Mouse (Mus musculus) kidney, adult 18-20 months (tissue): ENCODE measurements around the gene Dhx29.

ENCODE experiments used
- DNase-seq: peaks from one replicate; pipeline ENCODE4 v3.0.0; 2021

Gene Dhx29

GRCm38 (mm10) chr13:112927287-112928001 is at the start of gene Dhx29, which contains the start of gene Mtrex:
Gene Dhx29, plus strand, starts transcription at chr13:112927454.
Gene Mtrex, minus strand, starts transcription at chr13:112927398.
- peak; percentile 99 for DNase-seq

DNA sequence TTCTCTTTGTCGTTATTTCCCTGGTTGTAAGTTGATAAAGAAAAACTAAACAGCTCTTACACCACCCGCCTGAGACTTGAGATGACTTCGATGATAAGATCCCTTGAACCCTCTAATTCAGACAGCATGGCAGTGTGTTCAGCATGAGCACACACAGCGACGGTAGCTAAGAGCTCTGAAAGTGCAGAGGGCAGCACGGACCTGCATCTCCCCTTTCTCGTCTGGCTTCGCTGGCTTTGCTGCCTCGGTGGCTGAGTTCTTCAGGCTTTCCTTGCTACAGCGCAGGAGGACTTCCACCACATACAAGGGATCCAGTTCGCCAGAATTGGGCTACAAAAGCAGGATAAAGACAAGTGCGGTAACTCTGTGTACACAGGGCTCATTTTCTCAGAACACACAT is 40.0 kb upstream of the Dhx29 start:
- DNase-seq = no peak

DNA sequence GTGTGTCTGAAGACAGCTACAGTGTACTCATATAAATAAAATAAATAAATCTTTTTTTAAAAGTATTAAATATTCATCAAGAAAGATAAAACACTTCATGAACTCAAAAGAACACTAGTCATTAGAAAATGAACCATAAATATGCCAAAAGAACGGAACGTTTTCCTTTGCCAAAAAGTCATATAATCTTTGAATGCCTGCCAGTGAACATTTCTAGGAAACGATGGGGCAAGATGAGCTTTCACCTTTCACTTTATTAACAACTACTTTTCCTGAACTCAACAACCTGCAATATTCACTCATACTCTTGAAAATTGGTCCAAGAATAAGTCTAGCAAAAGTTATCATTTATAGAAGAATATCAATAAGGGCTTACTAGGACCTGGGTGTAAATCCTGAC is 25.1 kb upstream of the Dhx29 start:
- DNase-seq = no peak

GRCm38 (mm10) chr13:112909663-112910062 is 17.6 kb upstream of the Dhx29 start:
- DNase-seq = peak; percentile 25

- DNase-seq = no peak
These were observed 16.8 kb upstream of the Dhx29 start for GRCm38 (mm10) chr13:112910434-112910833.

DNA sequence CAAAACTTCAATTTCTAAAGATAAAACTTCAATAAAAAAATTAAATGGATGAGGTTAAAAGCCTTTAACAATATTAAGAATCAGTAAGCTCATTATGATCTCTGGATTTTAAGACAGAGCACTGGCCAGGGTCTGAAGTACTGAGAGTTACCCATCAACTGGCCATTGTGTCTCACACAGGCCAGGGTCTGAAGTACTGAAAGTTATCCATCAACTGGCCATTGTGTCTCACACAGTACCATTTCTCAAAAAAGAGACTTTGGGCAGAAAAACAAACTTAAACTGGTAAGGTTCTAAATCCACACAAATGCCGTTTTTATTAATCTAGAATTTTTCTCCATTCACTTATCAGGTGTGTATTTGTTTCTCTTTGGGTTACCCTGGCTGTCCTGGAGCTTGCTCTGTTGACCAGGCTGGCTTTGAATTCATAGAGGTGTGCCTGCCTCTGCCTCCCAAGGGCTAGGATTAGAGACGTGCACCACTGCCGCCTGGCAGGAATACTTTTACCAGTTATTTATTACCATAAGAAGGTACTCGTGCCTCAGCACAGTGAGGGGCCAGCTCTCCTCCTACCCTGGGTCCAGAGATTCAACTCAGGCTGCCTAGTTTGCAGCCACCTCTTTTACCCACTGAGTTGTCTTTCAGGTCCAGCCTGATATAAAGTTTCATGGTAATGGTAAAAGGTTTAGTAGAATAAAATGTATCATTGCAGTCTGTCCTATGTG is 8.0 kb upstream of the Dhx29 start:
- peak; percentile 13 for DNase-seq

DNA sequence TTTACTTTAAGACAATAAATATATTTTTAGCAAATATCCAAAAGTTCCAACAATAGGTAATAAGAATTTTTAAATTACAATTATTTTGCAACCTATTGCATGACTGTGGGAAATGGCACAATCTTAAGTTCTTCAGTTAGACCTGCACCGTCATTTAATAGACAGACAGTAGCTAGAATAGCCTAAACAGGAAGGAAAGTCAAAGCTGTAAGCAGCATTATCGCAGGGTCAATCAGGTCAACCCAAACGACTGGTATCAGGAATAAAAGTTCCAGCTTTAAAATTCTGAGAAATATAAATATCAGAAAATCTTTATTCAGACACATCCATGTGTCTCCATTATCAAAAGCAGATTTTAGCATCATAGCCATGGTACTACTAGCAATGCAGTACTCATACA is 6.3 kb upstream of the Dhx29 start:
- no peak for DNase-seq

DNA sequence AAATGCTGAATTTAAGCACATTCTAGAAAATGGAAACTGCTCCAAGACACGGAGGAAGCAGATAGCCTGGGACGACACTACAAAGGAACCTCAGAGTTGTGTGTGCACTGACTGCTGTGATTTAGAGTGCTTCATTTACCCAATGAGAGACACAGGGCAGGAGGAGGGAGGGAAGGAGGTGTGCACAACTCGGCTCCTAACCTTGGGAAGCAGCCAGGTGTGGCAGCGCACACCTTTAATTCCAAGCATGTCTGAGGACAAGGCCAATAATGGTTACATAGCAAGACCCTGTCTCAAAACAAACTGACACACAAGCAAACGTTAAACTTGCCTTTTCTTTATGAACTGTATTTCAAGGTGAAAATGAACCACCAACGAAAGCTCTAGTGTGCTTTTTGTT is 2.0 kb upstream of the Dhx29 start:
- DNase-seq = peak; percentile 17

- peak; percentile 10 for DNase-seq
These were observed 1.3 kb upstream of the Dhx29 start for GRCm38 (mm10) chr13:112925976-112926375.

GRCm38 (mm10) chr13:112926796-112927195 is 458 bp upstream of the Dhx29 start:
- DNase-seq = no peak

- DNase-seq = no peak
These were observed 899 bp downstream of the Dhx29 start for GRCm38 (mm10) chr13:112928038-112928668.

GRCm38 (mm10) chr13:112938130-112938529 is 10.9 kb downstream of the Dhx29 start:
- no peak for DNase-seq

GRCm38 (mm10) chr13:112941879-112942330 is 14.7 kb downstream of the Dhx29 start:
- no peak for DNase-seq

- no peak for DNase-seq
These were observed 18.1 kb downstream of the Dhx29 start for GRCm38 (mm10) chr13:112945312-112945711.

- DNase-seq = no peak
These were observed 18.6 kb downstream of the Dhx29 start for GRCm38 (mm10) chr13:112945900-112946299.

DNA sequence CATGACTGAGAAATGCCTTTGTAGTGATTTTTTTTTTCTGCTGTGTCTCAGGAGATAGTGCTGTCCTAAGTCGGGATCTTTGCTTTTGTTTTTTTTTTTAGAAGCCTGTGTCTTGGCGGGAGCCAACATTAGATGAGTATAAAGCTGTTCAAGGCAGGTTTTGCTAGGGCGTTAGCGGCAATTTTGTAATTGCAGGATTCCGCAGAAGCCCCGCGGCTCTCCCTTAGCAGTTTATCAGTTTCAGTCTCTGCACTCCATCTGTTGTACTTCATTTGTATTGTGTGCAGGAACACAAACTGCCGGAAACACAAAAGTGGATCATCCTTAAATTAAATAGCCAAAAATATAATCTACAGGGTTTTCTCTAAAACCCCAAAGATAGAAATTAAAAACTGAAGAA is 26.8 kb downstream of the Dhx29 start:
- no peak for DNase-seq

- DNase-seq = no peak
These were observed 35.8 kb downstream of the Dhx29 start for GRCm38 (mm10) chr13:112963081-112963480.

GRCm38 (mm10) chr13:112964421-112964820 is 37.2 kb downstream of the Dhx29 start:
- peak; percentile 36 for DNase-seq

- no peak for DNase-seq
These were observed 40.0 kb downstream of the Dhx29 start for GRCm38 (mm10) chr13:112967267-112967666.

DNA sequence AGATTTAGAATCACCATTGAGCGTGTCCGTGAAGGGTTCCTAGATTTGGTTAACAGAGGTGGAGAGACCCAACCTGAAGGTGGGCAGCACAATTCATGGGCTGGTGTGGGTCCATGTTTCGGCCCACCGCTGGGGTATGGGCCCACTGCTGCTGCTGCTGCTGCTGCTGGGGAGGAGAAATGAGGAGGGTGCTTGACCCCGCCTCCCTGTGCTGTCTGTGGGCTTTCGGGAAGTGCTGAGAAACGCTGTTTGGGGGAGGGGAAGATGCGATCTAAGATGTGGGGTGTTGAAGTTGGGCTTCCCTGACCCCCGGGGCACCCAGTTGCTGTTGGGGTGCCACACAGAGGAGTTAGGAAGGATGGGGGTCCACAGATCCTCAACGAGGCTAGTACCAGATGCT is 49.5 kb downstream of the Dhx29 start:
- DNase-seq = no peak

GRCm38 (mm10) chr13:112985605-112986450 is 58.6 kb downstream of the Dhx29 start:
- DNase-seq = no peak

DNA sequence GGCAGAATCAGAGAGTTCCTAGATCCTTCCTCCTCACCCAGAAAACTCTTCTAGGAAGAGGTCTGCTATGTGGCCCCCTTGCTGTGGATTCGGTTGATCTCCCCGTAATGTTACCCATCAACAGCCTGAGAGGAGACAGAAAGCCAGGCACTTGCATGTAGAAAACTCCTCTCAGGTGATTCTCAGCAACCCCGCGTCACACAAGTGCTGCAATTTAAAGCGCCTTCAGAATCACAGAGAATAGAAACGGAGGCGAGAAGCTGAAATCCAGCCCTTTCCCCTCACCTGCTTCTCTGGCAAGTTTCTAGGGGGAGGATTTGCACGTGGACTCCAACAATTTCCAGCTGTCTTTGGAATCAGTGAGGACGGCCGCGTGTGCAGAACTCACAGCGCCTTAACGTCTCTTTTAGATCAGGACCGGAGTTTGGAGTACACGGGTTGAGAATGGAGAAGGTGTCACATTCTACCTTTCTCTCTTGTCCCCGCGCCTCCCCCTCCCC is 59.2 kb downstream of the Dhx29 start:
- DNase-seq = no peak

GRCm38 (mm10) chr13:112987532-112987943 is 60.3 kb downstream of the Dhx29 start, which contains the start of gene Ccno:
Gene Ccno, plus strand, starts transcription at chr13:112987802.
- peak; percentile 94 for DNase-seq
